Mouse (Mus musculus) spleen, adult 2 months (tissue): ENCODE results near the gene Rad21l. TPM values are rescaled to one million over a fixed set of nuclear protein-coding genes. Genes with fewer than 3 reads are reported as not detected.

ENCODE experiments used
- DNase-seq, 2 experiments: peaks; one replicate each; pipeline versions ENCODE4 v3.0.0 to v3.0.0-alpha.2; 2012 to 2021; ENCODE audit warnings: low spot score in 2 of 2, low read depth in 1 of 2
- H3K27ac ChIP-seq: fragments of 200-500 bp; 2 replicates; pipeline ENCODE4 v1.5.1; 2012; ENCODE audit warnings: low read length, inconsistent platforms; ENCODE audit not compliant: insufficient read depth
- H3K27me3 ChIP-seq: fragments of 200-500 bp; 2 replicates; pipeline ENCODE4 v1.6.1; 2012; ENCODE audit warnings: mild to moderate bottlenecking, moderate library complexity, low read length, inconsistent platforms; ENCODE audit not compliant: control insufficient read depth, insufficient read depth
- H3K36me3 ChIP-seq: fragments of 200-500 bp; 2 replicates; pipeline ENCODE4 v1.6.1; 2012; ENCODE audit warnings: mild to moderate bottlenecking, low read length, inconsistent platforms; ENCODE audit not compliant: control insufficient read depth, insufficient read depth
- H3K4me1 ChIP-seq: fragments of 200-500 bp; 2 replicates; pipeline ENCODE4 v1.6.1; 2011; ENCODE audit warnings: inconsistent platforms; ENCODE audit not compliant: control insufficient read depth, insufficient read depth, insufficient read length
- H3K4me3 ChIP-seq: fragments of 200-500 bp; 2 replicates; pipeline ENCODE4 v1.5.1; 2011; ENCODE audit warnings: mild to moderate bottlenecking, inconsistent platforms; ENCODE audit not compliant: insufficient read depth, insufficient read length; ENCODE audit errors: extremely low read depth
- CTCF ChIP-seq: fragments of 200-500 bp; IDR thresholded peaks from 2 replicates; pipeline ENCODE4 v1.5.1; 2011; ENCODE audit warnings: mild to moderate bottlenecking, inconsistent platforms; ENCODE audit not compliant: insufficient read depth, insufficient read length, insufficient replicate concordance; ENCODE audit errors: extremely low read depth
- POLR2A ChIP-seq: fragments of 200-500 bp; IDR thresholded peaks from 2 replicates; pipeline ENCODE4 v1.6.1; 2011; ENCODE audit warnings: low read depth, low read length, inconsistent platforms
- WGBS: fragments of 180-500 bp; shearing (Covaris S2); methylation state at CpG from one replicate; pipeline ENCODE4 v1.1.7; 2018; 5-methylcytosine and 5-hydroxymethylcytosine counted together
- polyA plus RNA-seq: library from polyadenylated mRNA; depleted of rRNA; stranded (reverse); fragments of >200 nt; gene quantifications from 2 replicates; pipeline ENCODE4 v1.2.3, GENCODE M21; 2012; rRNA removed

Rad21l gene
- not detected in 2 replicates for polyA plus RNA-seq

DNA sequence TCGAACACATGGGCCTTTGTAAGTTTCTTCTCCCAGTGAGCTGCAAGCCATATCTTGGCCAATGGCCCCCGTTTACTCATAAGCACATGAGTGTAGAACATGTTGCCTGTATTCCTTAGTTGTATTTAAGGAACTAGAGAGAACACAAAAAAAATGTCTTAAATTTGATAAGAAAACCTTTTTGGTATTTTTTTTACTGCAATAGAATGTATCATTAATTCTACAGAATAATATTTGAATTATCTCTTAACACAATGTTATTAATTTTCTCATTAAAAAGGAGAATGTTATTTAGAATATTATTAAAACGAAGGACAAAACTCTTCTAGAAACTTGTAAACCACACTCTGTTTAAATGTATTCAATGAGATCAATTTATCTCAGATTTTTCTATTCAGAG, at the start of gene Rad21l:
Gene Rad21l (minus strand): TSS at position 101 of the 400 bp plus-strand sequence.
- no peak for DNase-seq
- H3K27ac ChIP-seq, result no peak within 1 kb of the TSS
- WGBS, result 72% methylated on average over 3 of the region's 3 CpGs

DNA sequence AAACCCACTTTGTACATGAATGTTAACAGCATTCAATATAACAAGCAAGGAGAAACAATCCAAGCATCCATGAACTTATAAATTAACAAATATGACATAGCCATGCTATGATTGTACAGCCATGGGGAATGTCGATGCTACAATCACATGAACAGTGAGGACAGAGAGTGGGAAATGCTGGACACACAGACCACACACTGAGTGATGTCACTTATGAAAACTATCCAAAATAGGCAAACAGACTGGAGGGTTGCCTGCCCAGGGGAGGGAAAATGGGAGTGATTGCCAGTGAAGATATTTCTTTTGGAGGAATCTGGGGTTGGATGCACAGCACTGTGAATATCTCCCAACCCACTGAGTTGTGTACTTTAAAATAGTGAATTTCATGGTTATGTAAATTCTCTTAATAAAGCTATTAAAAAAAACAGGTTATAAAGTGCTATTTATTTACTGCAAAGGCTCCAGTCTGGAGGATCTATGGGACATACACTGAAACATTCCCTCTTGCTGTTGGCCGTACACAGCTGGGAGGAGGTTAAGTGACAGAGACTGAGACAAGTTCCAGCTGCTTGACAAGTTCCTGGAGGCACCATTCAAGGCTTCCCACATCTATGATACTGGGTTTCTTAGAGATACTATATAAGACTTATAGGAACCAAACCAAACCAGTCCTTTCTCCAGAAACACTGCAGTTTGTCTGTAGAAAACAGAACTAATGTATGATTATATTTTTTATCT, 48.2 kb upstream of the Rad21l start:
- Histone ChIP-seq H3K27ac (no peak overlapping the region), H3K4me1 (no peaks in the 10 kb centered on the region), H3K36me3 (peaks cover 36% of the 10 kb centered on the region), H3K4me3 (no peak overlapping the region), H3K27me3 (no peaks in the 10 kb centered on the region)
- no peak for TF ChIP-seq POLR2A
- no peak for TF ChIP-seq CTCF
- DNase-seq, result no peak
- WGBS, result 94% methylated on average over 2 of the region's 2 CpGs

More for the DNA sequence above, at the start of gene Rad21l:
- Histone ChIP-seq H3K27me3 (peaks cover 3% of the 10 kb centered on the region; the same call in 1 of the 2 replicates), H3K4me3 (no peak within 1 kb of the TSS), H3K4me1 (no peaks in the 10 kb centered on the region; the same call in 1 of the 2 replicates), H3K36me3 (no peaks in the 10 kb centered on the region)
- TF ChIP-seq CTCF (no peak), POLR2A (no peak)

GRCm38 (mm10) chr2:151715526-151715925, 47.2 kb upstream of the Rad21l start:
- Histone ChIP-seq H3K27ac (no peak overlapping the region), H3K36me3 (peaks cover 29% of the 10 kb centered on the region), H3K4me3 (no peak overlapping the region), H3K4me1 (no peaks in the 10 kb centered on the region), H3K27me3 (no peaks in the 10 kb centered on the region)
- no peak for DNase-seq
- 92% methylated on average over 4 of the region's 4 CpGs for WGBS
- TF ChIP-seq POLR2A, result no peak

DNA sequence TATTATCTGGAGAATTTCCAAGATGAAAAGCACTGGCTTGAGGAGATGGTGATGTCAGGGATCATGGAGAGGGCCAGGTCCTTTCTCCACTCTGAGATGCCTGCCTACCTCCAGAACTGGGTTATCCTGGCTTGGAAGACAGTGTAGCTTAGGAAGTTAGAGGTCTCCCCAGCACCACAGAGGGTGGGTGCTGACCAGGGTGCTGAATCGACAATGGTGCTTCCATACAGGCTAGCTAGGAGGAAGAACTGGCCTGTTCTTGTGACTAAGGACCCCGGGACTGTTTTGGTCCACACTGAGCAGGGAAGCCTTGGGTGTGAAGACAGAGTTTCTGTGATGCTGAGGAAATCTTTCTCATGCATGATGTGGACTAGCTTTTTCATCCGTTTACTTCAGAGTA, 44.3 kb upstream of the Rad21l start:
- H3K27me3 ChIP-seq, result no peaks in the 10 kb centered on the region

GRCm38 (mm10) chr2:151702851-151703190, 34.5 kb upstream of the Rad21l start:
- no peak for DNase-seq
- H3K27ac ChIP-seq, result no peak overlapping the region
- TF ChIP-seq CTCF, result no peak
- TF ChIP-seq POLR2A, result no peak
- H3K4me1 ChIP-seq, result peaks cover 5% of the 10 kb centered on the region
- H3K4me3 ChIP-seq, result no peak overlapping the region
- 10% methylated on average over 17 of the region's 17 CpGs for WGBS
- no peaks in the 10 kb centered on the region for H3K36me3 ChIP-seq
- H3K27me3 ChIP-seq, result peaks cover 12% of the 10 kb centered on the region

More for the DNA sequence above, 44.3 kb upstream of the Rad21l start:
- TF ChIP-seq CTCF (no peak), POLR2A (no peak)
- no peak overlapping the region for H3K4me3 ChIP-seq
- H3K36me3 ChIP-seq, result peaks cover 7% of the 10 kb centered on the region
- 47% methylated on average over 3 of the region's 3 CpGs for WGBS
- H3K27ac ChIP-seq, result no peak overlapping the region
- H3K4me1 ChIP-seq, result no peaks in the 10 kb centered on the region
- no peak for DNase-seq

DNA sequence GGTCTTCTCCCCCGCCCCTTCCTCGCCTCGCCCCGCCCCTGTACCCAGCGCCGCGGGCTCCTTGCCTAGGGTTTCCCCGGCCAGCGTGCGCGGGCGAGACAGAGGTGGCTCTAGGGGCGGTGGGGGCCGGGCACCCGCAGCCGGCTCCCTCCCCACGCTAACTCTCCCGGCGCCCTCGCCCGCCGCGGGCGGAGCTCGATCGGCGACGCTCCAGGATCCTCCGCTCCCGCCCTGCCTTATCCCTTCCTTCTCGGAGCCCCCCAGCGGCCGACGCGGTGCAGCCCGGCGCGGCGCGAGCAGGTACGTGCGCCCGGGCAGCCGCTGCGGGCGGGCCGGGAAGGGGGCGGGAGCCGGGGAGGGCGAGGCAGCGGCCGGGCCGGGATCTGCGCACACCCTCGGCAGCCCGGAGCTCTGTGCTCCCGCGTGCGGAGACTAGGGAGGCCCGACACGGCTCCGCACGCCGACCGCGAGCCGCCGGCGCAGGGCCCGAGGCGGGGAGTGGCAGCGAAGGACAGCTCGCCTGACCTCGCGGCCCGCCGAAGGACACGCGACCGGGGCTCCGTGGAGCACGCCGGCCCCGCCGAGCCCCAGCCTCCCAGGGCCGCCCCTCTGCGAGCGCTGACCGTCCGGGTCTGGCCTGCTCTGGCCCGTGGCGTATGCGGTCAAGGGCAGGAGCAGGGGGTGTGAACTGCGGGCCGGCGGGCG, 34.0 kb upstream of the Rad21l start:
- Histone ChIP-seq H3K4me3 (peak overlapping the region; percentile 35; the same call in 1 of the 2 replicates), H3K27ac (no peak overlapping the region), H3K36me3 (no peaks in the 10 kb centered on the region), H3K4me1 (peaks cover 5% of the 10 kb centered on the region), H3K27me3 (peaks cover 12% of the 10 kb centered on the region)
- no peak for TF ChIP-seq POLR2A
- no peak for TF ChIP-seq CTCF
- peak in 1 of 2 experiments; percentile 4 for DNase-seq
- 1% methylated on average over 96 of the region's 97 CpGs for WGBS
